Mouse (Mus musculus) limb, embryonic 13.5 days (tissue): ENCODE data around the gene Arhgdig. TPM values are rescaled to one million over a fixed set of nuclear protein-coding genes. Genes with fewer than 3 reads are reported as not detected.

Experiments used
- ATAC-seq: fragments of 200-750 bp; cut with Nextera tagmentation; 2 replicates; pipeline ENCODE4 v1.8.0; 2017; ENCODE audit warnings: low read depth, moderate number of reproducible peaks, moderate TSS enrichment; ENCODE audit not compliant: low FRiP score
- H3K27ac ChIP-seq: fragments of 300-500 bp; sonication (generic); 2 replicates; pipeline ENCODE4 v1.5.1; 2015; ENCODE audit warnings: inconsistent platforms, mild to moderate bottlenecking, moderate library complexity
- H3K27me3 ChIP-seq: fragments of 300-500 bp; sonication (generic); 2 replicates; pipeline ENCODE4 v1.6.1; 2015; ENCODE audit warnings: mild to moderate bottlenecking, inconsistent platforms
- H3K36me3 ChIP-seq: fragments of 300-500 bp; sonication (generic); 2 replicates; pipeline ENCODE4 v1.6.1; 2015; ENCODE audit warnings: inconsistent platforms, mild to moderate bottlenecking, moderate library complexity
- H3K4me1 ChIP-seq: fragments of 300-500 bp; sonication (generic); 2 replicates; pipeline ENCODE4 v1.6.1; 2015; ENCODE audit warnings: inconsistent platforms
- H3K4me2 ChIP-seq: fragments of 300-500 bp; sonication (generic); replicated peaks from 2 replicates; pipeline ENCODE4 v1.6.1; 2015; ENCODE audit warnings: inconsistent platforms, mild to moderate bottlenecking, moderate library complexity
- H3K4me3 ChIP-seq: fragments of 300-500 bp; sonication (generic); 2 replicates; pipeline ENCODE4 v1.5.1; 2015; ENCODE audit warnings: moderate library complexity, mild to moderate bottlenecking, inconsistent platforms
- H3K9ac ChIP-seq: fragments of 300-500 bp; sonication (generic); 2 replicates; pipeline ENCODE4 v1.6.1; 2015; ENCODE audit warnings: mild to moderate bottlenecking, inconsistent platforms
- H3K9me3 ChIP-seq: fragments of 300-500 bp; sonication (generic); 2 replicates; pipeline ENCODE4 v1.6.1; 2016; ENCODE audit warnings: inconsistent platforms
- WGBS: fragments of 180-500 bp; shearing (Covaris S2); methylation state at CpG from one replicate; pipeline ENCODE4 v1.1.7; 2015; 5-methylcytosine and 5-hydroxymethylcytosine counted together
- polyA plus RNA-seq: library from polyadenylated mRNA; unstranded; fragments of >200 nt; fragmentation: Nextera tagmentation; extraction: Ambion mirVana; gene quantifications from 2 replicates; pipeline ENCODE4 v1.2.1, GENCODE M21; 2015

Arhgdig gene
- polyA plus RNA-seq, 1 experiment from 2014 or later: 7.1 TPM

- Histone ChIP-seq H3K27me3 (no peaks in the 10 kb centered on the region), H3K27ac (peak overlapping the region; percentile 4; the same call in 1 of the 2 replicates), H3K4me1 (peaks cover 25% of the 10 kb centered on the region), H3K9me3 (0 out of 2 replicates have a peak, but pooled peaks cover 3% of the 10 kb centered on the region), H3K36me3 (peaks cover 7% of the 10 kb centered on the region; the same call in 1 of the 2 replicates), H3K4me2 (peak overlapping the region; percentile 17), H3K4me3 (no peak overlapping the region), H3K9ac (peak overlapping the region; percentile 39; the same call in 1 of the 2 replicates)
- no peak for ATAC-seq
- WGBS: 53% methylated on average over 13 of the region's 13 CpGs
Measured at GRCm38 (mm10) chr17:26235077-26235815, 27.7 kb upstream of the Arhgdig start.

DNA sequence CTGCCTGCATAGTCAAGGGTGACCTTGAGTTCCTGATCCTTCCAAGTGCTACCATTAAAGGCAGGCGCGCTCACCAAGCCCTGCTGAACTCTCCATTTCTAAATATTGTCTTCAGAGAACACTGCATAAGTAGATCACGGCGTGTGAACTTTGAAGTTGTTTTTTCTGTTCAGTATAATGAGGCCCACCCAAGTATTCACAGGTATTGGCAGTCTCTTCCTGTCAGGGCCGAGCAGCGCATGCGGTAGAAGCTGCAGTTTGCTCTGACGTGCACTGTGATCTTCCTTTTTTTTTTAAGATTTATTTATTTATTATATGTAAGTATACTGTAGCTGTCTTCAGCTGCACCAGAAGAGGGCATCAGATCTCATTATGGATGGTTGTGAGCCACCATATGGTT, 26.8 kb upstream of the Arhgdig start:
- peaks cover 7% of the 10 kb centered on the region for H3K36me3 ChIP-seq
- H3K4me3 ChIP-seq: no peak overlapping the region
- no peaks in the 10 kb centered on the region for H3K27me3 ChIP-seq
- H3K4me2 ChIP-seq: no peak overlapping the region
- H3K9ac ChIP-seq: no peak overlapping the region
- H3K9me3 ChIP-seq: 0 out of 2 replicates have a peak, but pooled peaks cover 3% of the 10 kb centered on the region
- no peak for ATAC-seq
- peaks cover 25% of the 10 kb centered on the region for H3K4me1 ChIP-seq
- 91% methylated on average over 8 of the region's 8 CpGs for WGBS
- H3K27ac ChIP-seq: no peak overlapping the region

GRCm38 (mm10) chr17:26232863-26233262, 25.3 kb upstream of the Arhgdig start:
- Histone ChIP-seq H3K9ac (no peak overlapping the region), H3K4me1 (peaks cover 25% of the 10 kb centered on the region), H3K36me3 (peaks cover 7% of the 10 kb centered on the region), H3K27me3 (no peaks in the 10 kb centered on the region), H3K4me2 (no peak overlapping the region), H3K27ac (no peak overlapping the region), H3K9me3 (0 out of 2 replicates have a peak, but pooled peaks cover 3% of the 10 kb centered on the region), H3K4me3 (no peak overlapping the region)
- 69% methylated on average over 8 of the region's 8 CpGs for WGBS
- no peak for ATAC-seq

- 0 out of 2 replicates have a peak, but pooled peaks cover 3% of the 10 kb centered on the region for H3K9me3 ChIP-seq
- H3K27me3 ChIP-seq: no peaks in the 10 kb centered on the region
- ATAC-seq: no peak
- H3K27ac ChIP-seq: no peak overlapping the region
- no peak overlapping the region for H3K9ac ChIP-seq
- peaks cover 7% of the 10 kb centered on the region for H3K36me3 ChIP-seq
- H3K4me3 ChIP-seq: no peak overlapping the region
- no peak overlapping the region for H3K4me2 ChIP-seq
- peaks cover 13% of the 10 kb centered on the region for H3K4me1 ChIP-seq
- WGBS: 84% methylated on average over 5 of the region's 5 CpGs
Measured at GRCm38 (mm10) chr17:26231156-26231555, 23.6 kb upstream of the Arhgdig start.

DNA sequence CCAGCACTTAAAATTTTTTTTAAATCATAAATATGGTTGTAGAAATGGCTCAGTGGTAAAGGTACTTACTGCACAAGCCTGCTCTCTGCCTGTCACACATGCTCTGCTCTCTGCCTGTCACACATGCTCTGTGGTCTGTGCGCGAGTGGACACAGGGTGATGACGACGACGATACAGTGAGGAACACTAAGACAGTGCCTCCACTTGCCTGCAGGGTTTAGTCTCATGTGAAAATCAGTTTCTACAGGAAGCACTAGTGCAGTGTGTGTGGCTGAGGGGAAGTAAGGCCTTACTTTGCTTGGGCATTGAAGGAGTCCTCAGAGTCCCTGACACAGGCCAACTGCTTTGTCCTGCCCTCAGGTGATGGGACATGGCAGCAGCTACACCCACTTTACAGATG, 22.2 kb upstream of the Arhgdig start:
- H3K9ac ChIP-seq: no peak overlapping the region
- H3K4me3 ChIP-seq: no peak overlapping the region
- H3K4me2 ChIP-seq: no peak overlapping the region
- no peak for ATAC-seq
- H3K4me1 ChIP-seq: no peaks in the 10 kb centered on the region
- 0 out of 2 replicates have a peak, but pooled peaks cover 3% of the 10 kb centered on the region for H3K9me3 ChIP-seq
- WGBS: 87% methylated on average over 5 of the region's 5 CpGs
- no peaks in the 10 kb centered on the region for H3K27me3 ChIP-seq
- H3K27ac ChIP-seq: no peak overlapping the region
- H3K36me3 ChIP-seq: peaks cover 7% of the 10 kb centered on the region

DNA sequence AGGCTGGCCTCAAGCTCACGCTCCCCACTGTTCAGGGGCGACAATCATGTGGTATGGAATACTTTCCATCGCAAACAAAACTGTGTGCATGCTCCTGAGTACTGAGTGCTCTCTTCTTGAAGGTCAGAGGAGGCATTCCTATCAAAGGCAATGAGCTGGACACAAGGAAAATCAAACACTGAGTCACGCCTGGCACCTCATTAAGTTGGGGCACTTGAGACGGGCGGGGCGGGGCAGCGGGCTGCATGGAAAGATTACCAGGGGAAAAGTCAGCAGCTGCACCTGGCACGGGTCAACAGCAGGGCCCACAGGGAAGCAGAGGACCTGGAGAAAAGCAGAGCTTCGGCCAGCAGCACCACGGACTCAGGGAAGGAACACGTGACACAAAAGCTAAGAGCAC, 17.6 kb upstream of the Arhgdig start:
- Histone ChIP-seq H3K27me3 (no peaks in the 10 kb centered on the region), H3K27ac (no peak overlapping the region), H3K4me1 (no peaks in the 10 kb centered on the region), H3K4me2 (no peak overlapping the region), H3K36me3 (peaks cover 1% of the 10 kb centered on the region), H3K9me3 (no peaks in the 10 kb centered on the region), H3K4me3 (no peak overlapping the region), H3K9ac (no peak overlapping the region)
- 79% methylated on average over 12 of the region's 12 CpGs for WGBS
- ATAC-seq: no peak

DNA sequence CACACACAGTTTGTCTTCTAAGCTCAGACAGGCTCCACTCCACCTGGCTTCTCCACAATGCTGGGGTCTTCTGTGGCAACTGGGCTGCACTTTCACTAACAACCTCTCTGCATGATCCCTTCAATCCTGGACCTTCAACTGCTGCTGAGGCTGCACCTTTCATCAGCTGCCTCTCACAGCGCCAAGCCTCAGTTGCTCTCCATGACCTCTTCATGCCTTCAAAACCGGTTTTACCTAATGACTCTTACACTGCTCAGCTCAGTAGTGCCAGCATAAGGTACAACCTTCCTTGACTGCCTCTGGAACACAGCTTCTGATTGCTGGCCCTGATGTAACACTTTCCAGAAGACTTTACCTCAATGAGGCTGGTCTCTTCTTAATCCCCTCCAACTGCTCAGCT, 13.9 kb upstream of the Arhgdig start:
- H3K27ac ChIP-seq: no peak overlapping the region
- H3K9ac ChIP-seq: no peak overlapping the region
- 75% methylated on average over 2 of the region's 2 CpGs for WGBS
- H3K9me3 ChIP-seq: no peaks in the 10 kb centered on the region
- no peaks in the 10 kb centered on the region for H3K27me3 ChIP-seq
- no peaks in the 10 kb centered on the region for H3K4me1 ChIP-seq
- no peak overlapping the region for H3K4me2 ChIP-seq
- H3K36me3 ChIP-seq: peaks cover 26% of the 10 kb centered on the region
- ATAC-seq: no peak
- H3K4me3 ChIP-seq: no peak overlapping the region

- H3K4me2 ChIP-seq: no peak overlapping the region
- H3K27ac ChIP-seq: no peak overlapping the region
- H3K4me3 ChIP-seq: no peak overlapping the region
- no peaks in the 10 kb centered on the region for H3K9me3 ChIP-seq
- H3K27me3 ChIP-seq: no peaks in the 10 kb centered on the region
- H3K9ac ChIP-seq: no peak overlapping the region
- no peak for ATAC-seq
- no peaks in the 10 kb centered on the region for H3K4me1 ChIP-seq
- WGBS: 86% methylated on average over 11 of the region's 11 CpGs
- peaks cover 39% of the 10 kb centered on the region for H3K36me3 ChIP-seq
Measured at GRCm38 (mm10) chr17:26212681-26213080, 5.1 kb upstream of the Arhgdig start.

GRCm38 (mm10) chr17:26212241-26212640, 4.7 kb upstream of the Arhgdig start:
- 88% methylated on average over 7 of the region's 7 CpGs for WGBS
- no peak overlapping the region for H3K9ac ChIP-seq
- H3K36me3 ChIP-seq: peaks cover 36% of the 10 kb centered on the region
- H3K9me3 ChIP-seq: no peaks in the 10 kb centered on the region
- no peaks in the 10 kb centered on the region for H3K4me1 ChIP-seq
- ATAC-seq: no peak
- no peaks in the 10 kb centered on the region for H3K27me3 ChIP-seq
- no peak overlapping the region for H3K27ac ChIP-seq
- no peak overlapping the region for H3K4me2 ChIP-seq
- no peak overlapping the region for H3K4me3 ChIP-seq

DNA sequence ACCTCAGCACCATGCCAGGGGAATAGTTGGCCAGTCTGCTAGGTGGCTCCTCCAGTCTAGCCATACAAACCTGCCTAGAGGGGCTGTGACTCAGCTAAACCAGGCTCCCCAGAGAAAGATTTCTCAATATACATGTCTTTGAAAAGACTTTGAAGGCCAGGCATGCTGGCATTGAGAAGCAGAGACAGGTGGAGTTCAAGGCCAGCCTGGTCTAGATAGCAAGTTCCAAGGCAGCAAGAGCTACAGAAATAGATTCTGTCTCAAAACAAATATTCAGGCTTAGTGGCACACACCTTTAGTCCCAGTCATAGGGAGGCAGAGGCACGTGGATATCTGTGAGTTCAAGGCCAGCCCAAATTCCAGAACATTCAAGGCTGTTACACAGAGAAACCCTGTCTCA, 1.2 kb downstream of the Arhgdig start:
- WGBS: 54% methylated on average over 1 of the region's 1 CpGs
- H3K4me3 ChIP-seq: no peak overlapping the region
- H3K9ac ChIP-seq: no peak overlapping the region
- no peaks in the 10 kb centered on the region for H3K9me3 ChIP-seq
- no peak for ATAC-seq
- H3K4me2 ChIP-seq: no peak overlapping the region
- no peaks in the 10 kb centered on the region for H3K36me3 ChIP-seq
- H3K27me3 ChIP-seq: peaks cover 49% of the 10 kb centered on the region
- no peak overlapping the region for H3K27ac ChIP-seq
- peaks cover 24% of the 10 kb centered on the region for H3K4me1 ChIP-seq

GRCm38 (mm10) chr17:26204766-26205165, 2.8 kb downstream of the Arhgdig start:
- Histone ChIP-seq H3K36me3 (no peaks in the 10 kb centered on the region), H3K4me3 (no peak overlapping the region), H3K4me1 (peaks cover 33% of the 10 kb centered on the region), H3K9ac (no peak overlapping the region), H3K4me2 (no peak overlapping the region; the same call in 1 of the 2 replicates), H3K27me3 (peaks cover 65% of the 10 kb centered on the region), H3K9me3 (no peaks in the 10 kb centered on the region), H3K27ac (no peak overlapping the region)
- 32% methylated on average over 11 of the region's 11 CpGs for WGBS
- ATAC-seq: no peak

GRCm38 (mm10) chr17:26203321-26203811, 4.2 kb downstream of the Arhgdig start:
- Histone ChIP-seq H3K4me1 (peaks cover 33% of the 10 kb centered on the region), H3K27me3 (peaks cover 77% of the 10 kb centered on the region), H3K9ac (peak overlapping the region; percentile 59), H3K9me3 (no peaks in the 10 kb centered on the region), H3K36me3 (0 out of 2 replicates have a peak, but pooled peaks cover 4% of the 10 kb centered on the region), H3K27ac (no peak overlapping the region), H3K4me2 (peak overlapping the region; percentile 97), H3K4me3 (peak overlapping the region; percentile 60)
- 1% methylated on average over 30 of the region's 30 CpGs for whole genome bisulfite sequencing
- no peak for ATAC-seq
